Mouse (Mus musculus): ENCODE data around the gene Pik3ap1. TPM values are rescaled to one million over a fixed set of nuclear protein-coding genes. Genes with fewer than 3 reads are reported as not detected.
"Not testable (repeated sequence)": the region's sequence is repeated elsewhere in the genome, so short reads cannot be mapped to it uniquely, and the experiment has no call there.

Gene Pik3ap1
- polyA plus RNA-seq, 1 experiment, result 40.7 TPM

- 79% methylated on average over 4 of the region's 4 CpGs for WGBS
- no peak for DNase-seq (ENCODE audit: low read depth in 1 of 2, low spot score in 2 of 2)
- H3K4me3 ChIP-seq (ENCODE audit: extremely low read depth, insufficient read depth, insufficient read length), result no peak overlapping the region
- H3K27ac ChIP-seq (ENCODE audit: insufficient read depth, low read length), result no peak overlapping the region
- peaks cover 53% of the 10 kb centered on the region for H3K36me3 ChIP-seq (ENCODE audit: control insufficient read depth, insufficient read depth, low read length)
- 0 out of 2 replicates have a peak, but pooled peaks cover 1% of the 10 kb centered on the region for H3K4me1 ChIP-seq (ENCODE audit: control insufficient read depth, insufficient read depth, insufficient read length)
- no peak for TF ChIP-seq POLR2A (IDR thresholded peaks at IDR 0.05; ENCODE audit: low read depth, low read length)
- TF ChIP-seq CTCF (IDR thresholded peaks at IDR 0.05; ENCODE audit: extremely low read depth, insufficient read depth, insufficient read length, insufficient replicate concordance), result no peak
- no peaks in the 10 kb centered on the region for H3K27me3 ChIP-seq (ENCODE audit: control insufficient read depth, insufficient read depth, low read length)
Observed at GRCm38 (mm10) chr19:41323125-41323524, 61.8 kb downstream of the Pik3ap1 start.

- TF ChIP-seq CTCF (IDR thresholded peaks at IDR 0.05; ENCODE audit: extremely low read depth, insufficient read depth, insufficient read length, insufficient replicate concordance), result no peak
- no peak for TF ChIP-seq POLR2A (IDR thresholded peaks at IDR 0.05; ENCODE audit: low read depth, low read length)
- 54% methylated on average over 4 of the region's 4 CpGs for whole genome bisulfite sequencing
- peak overlapping the region; percentile 12; the same call in 1 of the 2 replicates for H3K27ac ChIP-seq (ENCODE audit: insufficient read depth, low read length)
- H3K27me3 ChIP-seq (ENCODE audit: control insufficient read depth, insufficient read depth, low read length), result no peaks in the 10 kb centered on the region
- H3K36me3 ChIP-seq (ENCODE audit: control insufficient read depth, insufficient read depth, low read length), result peaks cover 37% of the 10 kb centered on the region
- no peak for DNase-seq (ENCODE audit: low read depth in 1 of 2, low spot score in 2 of 2)
- H3K4me1 ChIP-seq (ENCODE audit: control insufficient read depth, insufficient read depth, insufficient read length), result no peaks in the 10 kb centered on the region
- H3K4me3 ChIP-seq (ENCODE audit: extremely low read depth, insufficient read depth, insufficient read length), result no peak overlapping the region
Observed at GRCm38 (mm10) chr19:41321149-41321548, 63.8 kb downstream of the Pik3ap1 start.

- Histone ChIP-seq H3K4me1 (ENCODE audit: control insufficient read depth, insufficient read depth, insufficient read length) (no peaks in the 10 kb centered on the region), H3K36me3 (ENCODE audit: control insufficient read depth, insufficient read depth, low read length) (peaks cover 33% of the 10 kb centered on the region)
- TF ChIP-seq CTCF (IDR thresholded peaks at IDR 0.05; ENCODE audit: extremely low read depth, insufficient read depth, insufficient read length, insufficient replicate concordance) (peak; percentile 83; the same call in 1 of the 2 replicates), POLR2A (IDR thresholded peaks at IDR 0.05; ENCODE audit: low read depth, low read length) (no peak)
Observed at GRCm38 (mm10) chr19:41317315-41318095, 67.4 kb downstream of the Pik3ap1 start.

GRCm38 (mm10) chr19:41314696-41315095, 70.2 kb downstream of the Pik3ap1 start:
- WGBS, result 87% methylated on average over 7 of the region's 7 CpGs
- H3K27ac ChIP-seq (ENCODE audit: insufficient read depth, low read length), result no peak overlapping the region
- TF ChIP-seq CTCF (IDR thresholded peaks at IDR 0.05; ENCODE audit: extremely low read depth, insufficient read depth, insufficient read length, insufficient replicate concordance), result no peak
- TF ChIP-seq POLR2A (IDR thresholded peaks at IDR 0.05; ENCODE audit: low read depth, low read length), result no peak
- DNase-seq (ENCODE audit: low read depth in 1 of 2, low spot score in 2 of 2), result no peak
- no peak overlapping the region for H3K4me3 ChIP-seq (ENCODE audit: extremely low read depth, insufficient read depth, insufficient read length)
- peaks cover 26% of the 10 kb centered on the region for H3K36me3 ChIP-seq (ENCODE audit: control insufficient read depth, insufficient read depth, low read length)
- H3K27me3 ChIP-seq (ENCODE audit: control insufficient read depth, insufficient read depth, low read length), result no peaks in the 10 kb centered on the region
- H3K4me1 ChIP-seq (ENCODE audit: control insufficient read depth, insufficient read depth, insufficient read length), result no peaks in the 10 kb centered on the region

More at GRCm38 (mm10) chr19:41317315-41318095, 67.4 kb downstream of the Pik3ap1 start:
- WGBS, result 61% methylated on average over 11 of the region's 11 CpGs
- Histone ChIP-seq H3K27ac (ENCODE audit: insufficient read depth, low read length) (no peak overlapping the region), H3K27me3 (ENCODE audit: control insufficient read depth, insufficient read depth, low read length) (no peaks in the 10 kb centered on the region), H3K4me3 (ENCODE audit: extremely low read depth, insufficient read depth, insufficient read length) (no peak overlapping the region)
- DNase-seq (ENCODE audit: low read depth in 1 of 2, low spot score in 2 of 2), result peak; percentile 43 to 47

GRCm38 (mm10) chr19:41313663-41314062, 71.2 kb downstream of the Pik3ap1 start:
- H3K27ac ChIP-seq (ENCODE audit: insufficient read depth, low read length), result no peak overlapping the region
- WGBS, result 26% methylated on average over 6 of the region's 6 CpGs
- peak in 1 of 2 experiments; percentile 42 for DNase-seq (ENCODE audit: low read depth in 1 of 2, low spot score in 2 of 2)
- H3K4me1 ChIP-seq (ENCODE audit: control insufficient read depth, insufficient read depth, insufficient read length), result no peaks in the 10 kb centered on the region
- H3K36me3 ChIP-seq (ENCODE audit: control insufficient read depth, insufficient read depth, low read length), result peaks cover 27% of the 10 kb centered on the region
- H3K27me3 ChIP-seq (ENCODE audit: control insufficient read depth, insufficient read depth, low read length), result no peaks in the 10 kb centered on the region
- TF ChIP-seq CTCF (IDR thresholded peaks at IDR 0.05; ENCODE audit: extremely low read depth, insufficient read depth, insufficient read length, insufficient replicate concordance) (peak; percentile 27; the same call in 1 of the 2 replicates), POLR2A (IDR thresholded peaks at IDR 0.05; ENCODE audit: low read depth, low read length) (no peak)
- no peak overlapping the region for H3K4me3 ChIP-seq (ENCODE audit: extremely low read depth, insufficient read depth, insufficient read length)

GRCm38 (mm10) chr19:41312587-41312986, 72.3 kb downstream of the Pik3ap1 start:
- WGBS, result 74% methylated on average over 8 of the region's 8 CpGs

GRCm38 (mm10) chr19:41312027-41312426, 72.9 kb downstream of the Pik3ap1 start:
- 87% methylated on average over 4 of the region's 4 CpGs for WGBS
- Histone ChIP-seq H3K27me3 (ENCODE audit: control insufficient read depth, insufficient read depth, low read length) (no peaks in the 10 kb centered on the region), H3K4me3 (ENCODE audit: extremely low read depth, insufficient read depth, insufficient read length) (no peak overlapping the region), H3K36me3 (ENCODE audit: control insufficient read depth, insufficient read depth, low read length) (peaks cover 31% of the 10 kb centered on the region), H3K4me1 (ENCODE audit: control insufficient read depth, insufficient read depth, insufficient read length) (no peaks in the 10 kb centered on the region), H3K27ac (ENCODE audit: insufficient read depth, low read length) (no peak overlapping the region)
- TF ChIP-seq CTCF (IDR thresholded peaks at IDR 0.05; ENCODE audit: extremely low read depth, insufficient read depth, insufficient read length, insufficient replicate concordance) (no peak), POLR2A (IDR thresholded peaks at IDR 0.05; ENCODE audit: low read depth, low read length) (no peak)
- DNase-seq (ENCODE audit: low read depth in 1 of 2, low spot score in 2 of 2), result no peak

More at GRCm38 (mm10) chr19:41312587-41312986, 72.3 kb downstream of the Pik3ap1 start:
- not testable (repeated sequence) for H3K27ac ChIP-seq (ENCODE audit: insufficient read depth, low read length); DNase-seq (ENCODE audit: low read depth in 1 of 2, low spot score in 2 of 2); H3K4me1 ChIP-seq (ENCODE audit: control insufficient read depth, insufficient read depth, insufficient read length); H3K27me3 ChIP-seq (ENCODE audit: control insufficient read depth, insufficient read depth, low read length); H3K4me3 ChIP-seq (ENCODE audit: extremely low read depth, insufficient read depth, insufficient read length)
- peaks cover 30% of the 10 kb centered on the region for H3K36me3 ChIP-seq (ENCODE audit: control insufficient read depth, insufficient read depth, low read length)

Measured in spleen, adult 2 months (tissue).